Mouse (Mus musculus) ES-E14 (cell line): ENCODE results near the gene Tmsb4x. TPM values are rescaled to one million over a fixed set of nuclear protein-coding genes. Genes with fewer than 3 reads are reported as not detected.

ENCODE experiments used
- DNase-seq: peaks from one replicate; pipeline ENCODE4 v3.0.0-alpha.2; 2013; ENCODE audit warnings: low read depth, low spot score
- H3K27ac ChIP-seq: 2 replicates; pipeline ENCODE4 v1.5.1; 2012; ENCODE audit warnings: low read depth, mild to moderate bottlenecking, low read length, moderate library complexity, mixed read lengths; ENCODE audit not compliant: poor library complexity, insufficient read depth, severe bottlenecking
- H3K36me3 ChIP-seq: 2 replicates; pipeline ENCODE4 v1.6.1; 2012; ENCODE audit warnings: mild to moderate bottlenecking, low read length, moderate library complexity, mixed read lengths; ENCODE audit not compliant: control insufficient read depth, poor library complexity, insufficient read depth, severe bottlenecking
- H3K4me1 ChIP-seq, 2 experiments: fragments of 150-350 bp in 1 of 2; sonication (generic) in 1 of 2; 2 replicates each; pipeline ENCODE4 v1.6.1; 2012; ENCODE audit warnings: low read length in 2 of 2, mild to moderate bottlenecking in 1 of 2, mixed read lengths in 1 of 2; ENCODE audit not compliant: control insufficient read depth in 2 of 2, insufficient read depth in 2 of 2, poor library complexity in 1 of 2
- H3K4me3 ChIP-seq, 2 experiments: fragments of 150-350 bp in 1 of 2; sonication (generic) in 1 of 2; 2 replicates each; pipeline ENCODE4 v1.5.1; 2012; ENCODE audit warnings: low read length in 2 of 2, low read depth in 1 of 2, mild to moderate bottlenecking in 1 of 2, mixed read lengths in 1 of 2; ENCODE audit not compliant: insufficient read depth in 1 of 2, poor library complexity in 1 of 2, severe bottlenecking in 1 of 2
- H3K9ac ChIP-seq: 2 replicates; pipeline ENCODE4 v1.6.1; 2012; ENCODE audit warnings: low read depth, mild to moderate bottlenecking, low read length, mixed read lengths; ENCODE audit not compliant: poor library complexity, insufficient read depth, severe bottlenecking
- H3K9me3 ChIP-seq: fragments of 150-350 bp; sonication (generic); 2 replicates; pipeline ENCODE4 v1.6.1; 2012; ENCODE audit warnings: low read depth, mild to moderate bottlenecking, low read length; ENCODE audit not compliant: control insufficient read depth, insufficient read depth
- CHD2 ChIP-seq: IDR thresholded peaks from 2 replicates; pipeline ENCODE4 v1.6.1; 2014; ENCODE audit warnings: mild to moderate bottlenecking, low read depth, low read length, inconsistent platforms
- HCFC1 ChIP-seq: IDR thresholded peaks from 2 replicates; pipeline ENCODE4 v1.6.1; 2012; ENCODE audit warnings: low read length, inconsistent platforms, borderline replicate concordance; ENCODE audit not compliant: insufficient read depth
- MAFK ChIP-seq: IDR thresholded peaks from 2 replicates; pipeline ENCODE4 v1.6.1; 2014; ENCODE audit warnings: mild to moderate bottlenecking, low read depth, low read length, inconsistent platforms; ENCODE audit not compliant: insufficient read depth
- ZC3H11A ChIP-seq: IDR thresholded peaks from 2 replicates; pipeline ENCODE4 v1.6.1; 2012; ENCODE audit warnings: low read depth, mild to moderate bottlenecking, inconsistent platforms, low read length, borderline replicate concordance
- ZNF384 ChIP-seq: IDR thresholded peaks from 2 replicates; pipeline ENCODE4 v1.6.1; 2012; ENCODE audit warnings: low read depth, low read length, inconsistent platforms
- in situ Hi-C, 2 experiments: fragments of 600-800 bp; cut with MboI; formaldehyde crosslinking; loops; one replicate each; pipeline ENCODE4 v1.15.1; 2025; ENCODE audit warnings: low sequenced_read_pairs in 2 of 2, inconsistent platforms in 1 of 2; ENCODE audit not compliant: unreplicated experiment in 2 of 2
- total RNA-seq: library from RNA; depleted of rRNA; stranded (reverse); fragments of 300-350 nt; gene quantifications from 2 replicates; pipeline ENCODE4 v1.2.3, GENCODE M21; 2012; rRNA removed

Gene Tmsb4x
- total RNA-seq, 1 experiment, result 1,131 TPM

GRCm38 (mm10) chrX:167172256-167172655 is 36.9 kb downstream of the Tmsb4x start:
- Histone ChIP-seq H3K9ac (no peak overlapping the region), H3K9me3 (no peaks in the 10 kb centered on the region), H3K27ac (no peak overlapping the region), H3K36me3 (no peaks in the 10 kb centered on the region), H3K4me3 (no peak overlapping the region), H3K4me1 (no peaks in the 10 kb centered on the region)
- no peak for DNase-seq
- in situ Hi-C loops, result no loop called here
- TF ChIP-seq ZNF384 (no peak), CHD2 (no peak), ZC3H11A (no peak), HCFC1 (no peak), MAFK (no peak)

DNA sequence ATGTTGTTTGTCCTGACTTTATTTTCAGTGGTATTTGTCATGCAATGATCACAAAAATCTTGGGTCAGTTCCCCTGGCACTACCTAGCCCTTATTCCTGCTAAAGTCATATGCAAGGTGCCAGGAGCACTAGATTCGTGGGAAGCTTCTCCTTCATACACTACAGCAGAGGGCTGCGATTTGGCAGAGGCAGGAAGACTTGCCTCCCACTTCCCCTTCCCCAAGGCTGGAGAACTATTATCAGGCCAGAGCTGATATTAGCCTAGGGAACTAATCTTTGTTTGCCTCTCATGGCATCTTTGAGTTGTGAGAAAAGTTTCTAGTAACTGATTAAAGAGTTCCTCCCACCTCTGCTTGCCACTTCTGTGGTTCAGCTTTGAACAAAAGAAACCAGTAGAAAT is 37.8 kb downstream of the Tmsb4x start:
- TF ChIP-seq MAFK (no peak), ZC3H11A (no peak), HCFC1 (no peak), ZNF384 (no peak), CHD2 (no peak)

DNA sequence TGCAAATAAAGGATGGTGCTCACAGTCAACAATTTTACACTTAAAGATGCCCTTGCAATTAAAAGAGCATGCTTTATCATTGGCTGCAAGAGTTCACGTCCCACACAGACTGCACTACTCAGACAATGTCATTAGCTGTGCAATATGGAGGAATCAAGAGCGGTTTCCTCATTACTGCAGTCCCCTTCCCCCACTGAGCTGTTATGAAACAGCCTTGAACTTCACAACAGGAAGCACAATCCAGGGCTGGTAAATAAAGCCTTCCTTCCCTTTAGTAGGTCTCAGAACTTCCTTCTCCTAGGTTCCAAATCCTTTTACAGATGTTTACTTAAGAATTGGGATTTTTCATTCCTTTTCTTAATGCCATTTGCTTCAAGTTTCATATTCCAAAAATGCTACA is 41.8 kb downstream of the Tmsb4x start:
- H3K4me3 ChIP-seq, result no peak overlapping the region
- TF ChIP-seq HCFC1 (no peak), MAFK (no peak), ZNF384 (no peak), ZC3H11A (no peak), CHD2 (no peak)
- no peak overlapping the region for H3K9ac ChIP-seq
- H3K4me1 ChIP-seq, result no peaks in the 10 kb centered on the region
- no peak overlapping the region for H3K27ac ChIP-seq
- in situ Hi-C loops, result no loop called here
- DNase-seq, result no peak
- no peaks in the 10 kb centered on the region for H3K36me3 ChIP-seq
- H3K9me3 ChIP-seq, result no peaks in the 10 kb centered on the region

More for the DNA sequence above, 37.8 kb downstream of the Tmsb4x start:
- no peaks in the 10 kb centered on the region for H3K9me3 ChIP-seq
- no peak for DNase-seq
- H3K9ac ChIP-seq, result no peak overlapping the region
- no peaks in the 10 kb centered on the region for H3K4me1 ChIP-seq
- in situ Hi-C loops, result no loop called here
- no peak overlapping the region for H3K4me3 ChIP-seq
- no peaks in the 10 kb centered on the region for H3K36me3 ChIP-seq
- no peak overlapping the region for H3K27ac ChIP-seq

- TF ChIP-seq CHD2 (no peak), ZNF384 (no peak), ZC3H11A (no peak), MAFK (no peak), HCFC1 (no peak)
- DNase-seq, result no peak
- H3K27ac ChIP-seq, result no peak overlapping the region
- no peaks in the 10 kb centered on the region for H3K4me1 ChIP-seq
- H3K4me3 ChIP-seq, result no peak overlapping the region
- H3K9ac ChIP-seq, result no peak overlapping the region
- in situ Hi-C loops, result no loop called here
- H3K36me3 ChIP-seq, result no peaks in the 10 kb centered on the region
- H3K9me3 ChIP-seq, result no peaks in the 10 kb centered on the region
These were observed 43.1 kb downstream of the Tmsb4x start for GRCm38 (mm10) chrX:167166051-167166450.

DNA sequence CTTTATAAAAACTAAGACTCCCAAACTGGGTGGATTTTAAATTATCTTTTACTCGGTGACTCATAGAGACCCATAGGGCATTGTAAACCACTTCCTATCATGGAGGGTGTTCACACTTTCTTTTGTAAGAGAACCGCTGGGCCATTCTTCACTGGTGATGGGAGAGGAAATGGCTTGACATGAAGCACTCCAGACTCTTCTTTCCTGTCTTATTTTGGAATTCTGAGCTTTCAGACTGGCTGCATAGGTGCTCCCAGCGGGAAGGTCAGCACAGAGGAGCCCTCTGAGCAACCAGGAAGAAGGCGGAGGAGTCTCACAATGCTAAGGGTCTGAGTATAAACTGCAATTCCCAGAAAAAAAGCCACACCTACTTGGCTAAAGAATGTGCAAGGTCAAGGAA is 51.4 kb downstream of the Tmsb4x start:
- H3K9me3 ChIP-seq, result no peaks in the 10 kb centered on the region
- peaks cover 0 to 5% of the 10 kb centered on the region in 2 experiments; a peak in 2 of 4 replicates for H3K4me1 ChIP-seq
- H3K27ac ChIP-seq, result no peak overlapping the region; the same call in 1 of the 2 replicates
- TF ChIP-seq MAFK (no peak), ZNF384 (no peak), HCFC1 (no peak), ZC3H11A (no peak), CHD2 (no peak)
- in situ Hi-C loops, result no loop called here
- H3K4me3 ChIP-seq, result no peak overlapping the region
- no peak overlapping the region for H3K9ac ChIP-seq
- no peaks in the 10 kb centered on the region for H3K36me3 ChIP-seq
- DNase-seq, result peak; percentile 31

Other genes starting within 250 kb of the Tmsb4x start
- gene Tlr8, start 55.0 kb upstream of the Tmsb4x start, total RNA-seq, result not detected in 2 replicates
- gene Tlr7, start 121.2 kb upstream of the Tmsb4x start, total RNA-seq, result 0.09 and 0.11 TPM in 2 replicates
- gene Prps2, start 173.4 kb upstream of the Tmsb4x start, total RNA-seq, result 32.7 and 35.1 TPM in 2 replicates